Mouse (Mus musculus) c-Kit-positive CD71-positive TER-119-negative erythroid progenitor cells, embryonic 14.5 days (primary cell): Measurements from ENCODE around the gene Ipo9.
A peak's percentile ranks its signal among the peaks of the same experiment; 100 is the strongest.

Source experiments
- DNase-seq: peaks from one replicate; pipeline ENCODE4 v3.0.0-alpha.2; 2013; ENCODE audit warnings: low read depth

Ipo9 gene

GRCm38 (mm10) chr1:135429901-135430668 is at the start of gene Ipo9:
Ipo9 (minus strand) TSS chr1:135430499.
- peak; percentile 82 for DNase-seq

- no peak for DNase-seq
Observed at GRCm38 (mm10) chr1:135475571-135475895, 45.2 kb upstream of the Ipo9 start.

- DNase-seq, result no peak
Observed at GRCm38 (mm10) chr1:135474861-135475570, 44.7 kb upstream of the Ipo9 start.

- no peak for DNase-seq
Observed at GRCm38 (mm10) chr1:135472536-135472935, 42.2 kb upstream of the Ipo9 start.

GRCm38 (mm10) chr1:135471742-135472141 is 41.4 kb upstream of the Ipo9 start:
- no peak for DNase-seq

GRCm38 (mm10) chr1:135470546-135470945 is 40.2 kb upstream of the Ipo9 start:
- no peak for DNase-seq

- DNase-seq, result no peak
Observed at GRCm38 (mm10) chr1:135467462-135467861, 37.2 kb upstream of the Ipo9 start.

GRCm38 (mm10) chr1:135466935-135467334 is 36.6 kb upstream of the Ipo9 start:
- DNase-seq, result peak; percentile 38

GRCm38 (mm10) chr1:135465734-135466133 is 35.4 kb upstream of the Ipo9 start:
- DNase-seq, result no peak

- no peak for DNase-seq
Observed at GRCm38 (mm10) chr1:135462736-135463135, 32.4 kb upstream of the Ipo9 start.

- DNase-seq, result no peak
Observed at GRCm38 (mm10) chr1:135462304-135462703, 32.0 kb upstream of the Ipo9 start.

- peak; percentile 24 for DNase-seq
Observed at GRCm38 (mm10) chr1:135461097-135461730, 30.9 kb upstream of the Ipo9 start.

- no peak for DNase-seq
Observed at GRCm38 (mm10) chr1:135460521-135460920, 30.2 kb upstream of the Ipo9 start.

- DNase-seq, result no peak
Observed at GRCm38 (mm10) chr1:135457860-135458259, 27.6 kb upstream of the Ipo9 start.

GRCm38 (mm10) chr1:135452259-135452658 is 22.0 kb upstream of the Ipo9 start:
- DNase-seq, result no peak

- DNase-seq, result no peak
Observed at GRCm38 (mm10) chr1:135451419-135451818, 21.1 kb upstream of the Ipo9 start.

GRCm38 (mm10) chr1:135449876-135450275 is 19.6 kb upstream of the Ipo9 start:
- no peak for DNase-seq

GRCm38 (mm10) chr1:135448940-135449339 is 18.6 kb upstream of the Ipo9 start:
- DNase-seq, result no peak

- DNase-seq, result no peak
Observed at GRCm38 (mm10) chr1:135443506-135443905, 13.2 kb upstream of the Ipo9 start.

- no peak for DNase-seq
Observed at GRCm38 (mm10) chr1:135441861-135442260, 11.6 kb upstream of the Ipo9 start.

GRCm38 (mm10) chr1:135440986-135441385 is 10.7 kb upstream of the Ipo9 start:
- no peak for DNase-seq

GRCm38 (mm10) chr1:135438801-135439200 is 8.5 kb upstream of the Ipo9 start:
- DNase-seq, result no peak

GRCm38 (mm10) chr1:135435823-135436222 is 5.5 kb upstream of the Ipo9 start:
- no peak for DNase-seq
